Mouse (Mus musculus): ENCODE data around the gene Hmcn1.

The Hmcn1 gene

GRCm38 (mm10) chr1:150645314-150645713 lies 347.9 kb downstream of the Hmcn1 start:
- no peak for DNase-seq (ENCODE audit: low spot score)

- DNase-seq (ENCODE audit: low spot score) = peak; percentile 5
Measured at GRCm38 (mm10) chr1:150639522-150639921, 353.7 kb downstream of the Hmcn1 start.

GRCm38 (mm10) chr1:150632506-150632905 lies 360.7 kb downstream of the Hmcn1 start:
- DNase-seq (ENCODE audit: low spot score) = no peak

GRCm38 (mm10) chr1:150631856-150632171 lies 361.4 kb downstream of the Hmcn1 start:
- DNase-seq (ENCODE audit: low spot score) = no peak

- no peak for DNase-seq (ENCODE audit: low spot score)
Measured at GRCm38 (mm10) chr1:150631035-150631855, 362.0 kb downstream of the Hmcn1 start.

- no peak for DNase-seq (ENCODE audit: low spot score)
Measured at GRCm38 (mm10) chr1:150623226-150623625, 370.0 kb downstream of the Hmcn1 start.

GRCm38 (mm10) chr1:150610539-150610938 lies 382.7 kb downstream of the Hmcn1 start:
- no peak for DNase-seq (ENCODE audit: low spot score)

GRCm38 (mm10) chr1:150606173-150606572 lies 387.1 kb downstream of the Hmcn1 start:
- DNase-seq (ENCODE audit: low spot score) = no peak

- no peak for DNase-seq (ENCODE audit: low spot score)
Measured at GRCm38 (mm10) chr1:150593614-150594013, 399.6 kb downstream of the Hmcn1 start.

- no peak for DNase-seq (ENCODE audit: low spot score)
Measured at GRCm38 (mm10) chr1:150591253-150591652, 402.0 kb downstream of the Hmcn1 start.

GRCm38 (mm10) chr1:150587410-150587809 lies 405.8 kb downstream of the Hmcn1 start:
- no peak for DNase-seq (ENCODE audit: low spot score)

GRCm38 (mm10) chr1:150584477-150584876 lies 408.8 kb downstream of the Hmcn1 start:
- DNase-seq (ENCODE audit: low spot score) = no peak

GRCm38 (mm10) chr1:150583734-150584133 lies 409.5 kb downstream of the Hmcn1 start:
- no peak for DNase-seq (ENCODE audit: low spot score)

- no peak for DNase-seq (ENCODE audit: low spot score)
Measured at GRCm38 (mm10) chr1:150580561-150580960, 412.7 kb downstream of the Hmcn1 start.

- no peak for DNase-seq (ENCODE audit: low spot score)
Measured at GRCm38 (mm10) chr1:150573407-150573806, 419.8 kb downstream of the Hmcn1 start.

GRCm38 (mm10) chr1:150570562-150571156 lies 422.6 kb downstream of the Hmcn1 start:
- no peak for DNase-seq (ENCODE audit: low spot score)

GRCm38 (mm10) chr1:150569820-150570543 lies 423.3 kb downstream of the Hmcn1 start:
- DNase-seq (ENCODE audit: low spot score) = no peak

GRCm38 (mm10) chr1:150566287-150566686 lies 426.9 kb downstream of the Hmcn1 start:
- DNase-seq (ENCODE audit: low spot score) = no peak

GRCm38 (mm10) chr1:150556621-150557020 lies 436.6 kb downstream of the Hmcn1 start:
- DNase-seq (ENCODE audit: low spot score) = no peak

GRCm38 (mm10) chr1:150551390-150551789 lies 441.8 kb downstream of the Hmcn1 start:
- no peak for DNase-seq (ENCODE audit: low spot score)

GRCm38 (mm10) chr1:150546463-150546862 lies 446.8 kb downstream of the Hmcn1 start:
- DNase-seq (ENCODE audit: low spot score) = no peak

- DNase-seq (ENCODE audit: low spot score) = peak; percentile 31
Measured at GRCm38 (mm10) chr1:150540267-150540666, 453.0 kb downstream of the Hmcn1 start.

All from yolk sac, embryonic 10.5 days (tissue).